Mouse (Mus musculus) heart, adult 2 months (tissue): ENCODE measurements at regions not wholly inside any gene's neighbourhood (a gene's known extent, or its start where the extent isn't known, plus 50 kb on each side); places are given as distances from the start of the nearest gene placed in this dataset.

Experiments used
- DNase-seq, 2 experiments: peaks; one replicate each; pipeline ENCODE4 v3.0.0; 2021
- H3K27ac ChIP-seq: fragments of 200-600 bp; 2 replicates; pipeline ENCODE4 v1.8.1; 2022
- H3K27me3 ChIP-seq: fragments of 200-500 bp; 2 replicates; pipeline ENCODE4 v1.6.1; 2012; ENCODE audit warnings: mild to moderate bottlenecking, low read length, inconsistent platforms, mixed read lengths; ENCODE audit not compliant: control insufficient read depth, insufficient read depth
- H3K36me3 ChIP-seq: fragments of 200-500 bp; 2 replicates; pipeline ENCODE4 v1.6.1; 2012; ENCODE audit warnings: low read length, inconsistent platforms; ENCODE audit not compliant: control insufficient read depth, insufficient read depth
- H3K4me1 ChIP-seq: fragments of 200-500 bp; 2 replicates; pipeline ENCODE4 v1.6.1; 2011; ENCODE audit warnings: low read length; ENCODE audit not compliant: control insufficient read depth, insufficient read depth
- H3K4me3 ChIP-seq: fragments of 200-600 bp; 2 replicates; pipeline ENCODE4 v1.8.1; 2022
- H3K79me2 ChIP-seq: fragments of 200-500 bp; replicated peaks from 2 replicates; pipeline ENCODE4 v1.6.1; 2012; ENCODE audit warnings: mild to moderate bottlenecking, inconsistent platforms, low read length, moderate library complexity, mixed read lengths; ENCODE audit not compliant: control insufficient read depth, insufficient read depth
- H3K9ac ChIP-seq: fragments of 200-500 bp; 2 replicates; pipeline ENCODE4 v1.6.1; 2012; ENCODE audit warnings: low read depth, mild to moderate bottlenecking, control low read depth, inconsistent platforms, low read length, mixed read lengths
- CTCF ChIP-seq: fragments of 200-600 bp; IDR thresholded peaks from 2 replicates; pipeline ENCODE4 v1.8.1; 2022; ENCODE audit warnings: antibody characterized with exemption, mild to moderate bottlenecking, moderate library complexity
- EP300 ChIP-seq: fragments of 200-500 bp; IDR thresholded peaks from 2 replicates; pipeline ENCODE4 v1.6.1; 2011; ENCODE audit warnings: low read depth, low read length, control low read depth; ENCODE audit not compliant: insufficient read depth
- POLR2A ChIP-seq: fragments of 200-500 bp; IDR thresholded peaks from 2 replicates; pipeline ENCODE4 v1.6.1; 2011; ENCODE audit warnings: mild to moderate bottlenecking, low read depth, low read length, control low read depth; ENCODE audit not compliant: insufficient read depth
- WGBS: fragments of 180-500 bp; shearing (Covaris S2); methylation state at CpG from one replicate; pipeline ENCODE4 v1.1.7; 2018; 5-methylcytosine and 5-hydroxymethylcytosine counted together
- intact Hi-C: fragments of 180-260 bp; cut with DNase I; formaldehyde crosslinking; loops from one replicate; pipeline ENCODE4 v1.15.1; 2025

GRCm38 (mm10) chr13:57316211-57317005 is 420.6 kb upstream of the Trpc7 start:
- Histone ChIP-seq H3K79me2 (no peaks in the 10 kb centered on the region), H3K27ac (no peak overlapping the region), H3K27me3 (no peaks in the 10 kb centered on the region), H3K36me3 (no peaks in the 10 kb centered on the region), H3K4me3 (no peak overlapping the region), H3K9ac (no peak overlapping the region), H3K4me1 (no peaks in the 10 kb centered on the region)
- no peak for DNase-seq
- intact Hi-C loops: no loop called here
- no peak for TF ChIP-seq POLR2A
- no peak for TF ChIP-seq EP300
- no peak for TF ChIP-seq CTCF
- 35% methylated on average over 11 of the region's 11 CpGs for WGBS

DNA sequence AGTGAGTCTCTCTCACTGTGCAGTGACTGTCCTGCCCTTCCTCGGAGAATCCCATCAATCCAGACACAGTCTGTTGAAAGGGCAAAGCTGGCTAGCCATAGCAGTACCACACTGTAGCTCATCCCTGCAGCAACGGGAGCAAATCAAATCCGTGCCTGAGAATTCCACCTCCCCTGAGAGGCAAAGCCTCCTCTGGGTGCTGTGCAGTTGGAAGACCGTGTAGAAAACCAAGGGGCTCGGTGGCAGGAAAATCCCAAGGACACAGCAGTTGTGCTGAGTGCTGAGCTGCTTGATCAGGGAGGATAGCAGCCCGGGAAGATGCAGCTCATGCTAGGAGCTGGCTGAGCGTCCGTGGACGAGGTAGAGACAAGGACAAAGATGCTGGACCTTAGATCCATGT is 418.7 kb upstream of the Trpc7 start:
- Histone ChIP-seq H3K27ac (no peak overlapping the region), H3K4me3 (no peak overlapping the region), H3K79me2 (no peaks in the 10 kb centered on the region), H3K36me3 (no peaks in the 10 kb centered on the region), H3K4me1 (no peaks in the 10 kb centered on the region), H3K9ac (no peak overlapping the region), H3K27me3 (no peaks in the 10 kb centered on the region)
- no peak for TF ChIP-seq CTCF
- TF ChIP-seq POLR2A: no peak
- no peak for TF ChIP-seq EP300
- DNase-seq: no peak
- intact Hi-C loops: no loop called here
- 40% methylated on average over 9 of the region's 9 CpGs for WGBS

- no peak for DNase-seq
- Histone ChIP-seq H3K79me2 (no peaks in the 10 kb centered on the region), H3K9ac (no peak overlapping the region), H3K4me1 (no peaks in the 10 kb centered on the region), H3K27me3 (no peaks in the 10 kb centered on the region), H3K36me3 (no peaks in the 10 kb centered on the region), H3K4me3 (no peak overlapping the region), H3K27ac (no peak overlapping the region)
- TF ChIP-seq EP300: no peak
- TF ChIP-seq CTCF: no peak
- intact Hi-C loops: no loop called here
- 39% methylated on average over 2 of the region's 2 CpGs for WGBS
Observed at GRCm38 (mm10) chr13:57313731-57314130, 417.9 kb upstream of the Trpc7 start.

DNA sequence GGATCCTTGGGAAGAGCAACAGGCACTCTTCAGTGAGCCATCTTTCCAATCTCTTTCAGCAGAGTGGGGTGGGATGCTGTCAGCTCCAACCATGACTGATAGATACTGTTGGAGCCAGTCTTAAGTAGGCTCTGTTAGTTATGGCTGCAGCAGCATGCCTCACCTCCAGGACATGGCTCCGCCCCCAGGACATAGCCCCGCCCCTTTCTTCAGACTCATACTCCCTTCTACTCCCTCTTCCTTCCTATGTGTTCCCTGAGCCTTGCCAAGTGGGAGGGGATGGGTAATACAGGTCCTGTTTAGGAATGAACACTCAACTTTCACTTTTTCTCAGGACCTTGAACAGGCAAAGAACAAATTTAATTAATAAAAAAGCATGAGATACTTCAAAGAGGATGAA is 415.4 kb upstream of the Trpc7 start:
- H3K27me3 ChIP-seq: no peaks in the 10 kb centered on the region
- H3K9ac ChIP-seq: no peak overlapping the region
- WGBS: 20% methylated on average over 2 of the region's 2 CpGs
- no peaks in the 10 kb centered on the region for H3K79me2 ChIP-seq
- no peak for DNase-seq
- no peaks in the 10 kb centered on the region for H3K36me3 ChIP-seq
- no peak overlapping the region for H3K4me3 ChIP-seq
- intact Hi-C loops: no loop called here
- no peaks in the 10 kb centered on the region for H3K4me1 ChIP-seq
- TF ChIP-seq EP300: no peak
- TF ChIP-seq CTCF: no peak
- no peak for TF ChIP-seq POLR2A
- H3K27ac ChIP-seq: no peak overlapping the region

DNA sequence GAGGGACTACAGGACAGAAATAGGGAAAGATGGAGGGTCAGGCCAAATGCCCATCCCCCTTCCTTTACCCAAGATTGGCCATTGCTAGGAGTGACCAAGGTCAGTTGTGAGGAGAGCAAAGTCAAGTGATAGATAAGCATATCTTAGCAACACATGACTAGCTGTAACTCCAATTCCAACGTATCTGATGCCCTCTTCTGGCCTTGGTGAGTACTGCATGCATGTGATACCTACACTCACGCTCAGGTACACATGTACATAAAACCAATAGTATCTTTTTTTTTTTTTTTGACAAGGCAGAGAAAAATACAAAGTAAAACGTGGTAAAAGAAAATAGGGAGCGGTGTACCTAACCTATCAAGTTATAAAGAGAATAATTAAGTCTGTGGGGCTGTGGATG is 413.8 kb upstream of the Trpc7 start:
- intact Hi-C loops: no loop called here
- TF ChIP-seq CTCF (no peak), EP300 (no peak), POLR2A (no peak)

GRCm38 (mm10) chr13:57307971-57308903 is 412.4 kb upstream of the Trpc7 start:
- intact Hi-C loops: no loop called here
- no peak overlapping the region for H3K9ac ChIP-seq
- no peak overlapping the region for H3K4me3 ChIP-seq
- no peaks in the 10 kb centered on the region for H3K36me3 ChIP-seq
- H3K27me3 ChIP-seq: no peaks in the 10 kb centered on the region
- no peak for DNase-seq
- no peaks in the 10 kb centered on the region for H3K4me1 ChIP-seq
- 36% methylated on average over 20 of the region's 20 CpGs for WGBS
- no peak overlapping the region for H3K27ac ChIP-seq
- TF ChIP-seq POLR2A: no peak
- no peak for TF ChIP-seq CTCF
- no peak for TF ChIP-seq EP300
- no peaks in the 10 kb centered on the region for H3K79me2 ChIP-seq

More for the DNA sequence above, 413.8 kb upstream of the Trpc7 start:
- no peaks in the 10 kb centered on the region for H3K79me2 ChIP-seq
- H3K27ac ChIP-seq: no peak overlapping the region
- H3K9ac ChIP-seq: no peak overlapping the region
- no peak for DNase-seq
- H3K36me3 ChIP-seq: no peaks in the 10 kb centered on the region
- H3K4me3 ChIP-seq: no peak overlapping the region
- H3K27me3 ChIP-seq: no peaks in the 10 kb centered on the region
- 81% methylated on average over 4 of the region's 4 CpGs for WGBS
- no peaks in the 10 kb centered on the region for H3K4me1 ChIP-seq
